Mouse (Mus musculus): ENCODE measurements around the gene Atp11a. TPM values are rescaled to one million over a fixed set of nuclear protein-coding genes. Genes with fewer than 3 reads are reported as not detected.
A peak's percentile ranks its signal among the peaks of the same experiment; 100 is the strongest.

Gene Atp11a
- polyA plus RNA-seq, 1 experiment from 2014 or later: 1.0 TPM

GRCm38 (mm10) chr8:12831659-12832589 lies 75.1 kb downstream of the Atp11a start:
- no peaks in the 10 kb centered on the region for H3K36me3 ChIP-seq (ENCODE audit: control insufficient read depth, insufficient read depth)
- no peak overlapping the region for H3K4me3 ChIP-seq (ENCODE audit: low read depth, low read length)
- no peaks in the 10 kb centered on the region for H3K4me1 ChIP-seq (ENCODE audit: control insufficient read depth, low read depth, low read length)
- H3K4me2 ChIP-seq (ENCODE audit: low read depth, low read length): no peak overlapping the region
- no peak overlapping the region for H3K9ac ChIP-seq (ENCODE audit: low read depth, low read length)
- no peak for ATAC-seq (ENCODE audit: low read depth)
- H3K9me3 ChIP-seq (replicated peaks; ENCODE audit: control insufficient read depth, low read length): no peaks in the 10 kb centered on the region
- H3K27ac ChIP-seq (ENCODE audit: low read length): no peak overlapping the region
- H3K27me3 ChIP-seq (ENCODE audit: control insufficient read depth, insufficient read depth, low read depth, low read length): peaks cover 62% of the 10 kb centered on the region
- WGBS (ENCODE audit: insufficient replicate concordance): 72% methylated on average over 7 of the region's 7 CpGs

GRCm38 (mm10) chr8:12833616-12834015 lies 76.8 kb downstream of the Atp11a start:
- no peaks in the 10 kb centered on the region for H3K4me1 ChIP-seq (ENCODE audit: control insufficient read depth, low read depth, low read length)
- no peak overlapping the region for H3K4me2 ChIP-seq (ENCODE audit: low read depth, low read length)
- peaks cover 58% of the 10 kb centered on the region for H3K27me3 ChIP-seq (ENCODE audit: control insufficient read depth, insufficient read depth, low read depth, low read length)
- no peak for ATAC-seq (ENCODE audit: low read depth)
- H3K4me3 ChIP-seq (ENCODE audit: low read depth, low read length): no peak overlapping the region
- H3K27ac ChIP-seq (ENCODE audit: low read length): no peak overlapping the region
- H3K9me3 ChIP-seq (replicated peaks; ENCODE audit: control insufficient read depth, low read length): no peaks in the 10 kb centered on the region
- no peak overlapping the region for H3K9ac ChIP-seq (ENCODE audit: low read depth, low read length)
- H3K36me3 ChIP-seq (ENCODE audit: control insufficient read depth, insufficient read depth): no peaks in the 10 kb centered on the region
- 64% methylated on average over 5 of the region's 5 CpGs for WGBS (ENCODE audit: insufficient replicate concordance)

DNA sequence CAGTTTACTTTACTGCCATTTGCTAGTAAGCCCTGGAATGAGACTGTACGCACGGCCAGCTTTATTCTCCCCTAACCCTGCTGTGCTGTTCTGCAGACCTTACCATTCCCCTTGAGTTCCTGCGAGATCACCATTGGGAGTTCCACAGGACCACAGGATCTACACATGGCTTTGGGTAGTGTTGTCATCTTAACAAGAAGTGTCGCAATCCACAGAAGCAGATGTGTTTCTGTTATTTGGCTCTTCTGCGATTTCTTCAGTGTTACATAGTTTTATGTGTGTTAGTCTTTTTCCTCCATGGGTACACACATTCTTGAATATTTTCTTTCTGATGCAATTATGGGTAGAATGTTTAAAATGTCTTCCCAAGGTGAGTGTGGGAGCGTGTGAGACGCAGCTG lies 84.0 kb downstream of the Atp11a start:
- Histone ChIP-seq H3K4me2 (ENCODE audit: low read depth, low read length) (no peak overlapping the region), H3K4me3 (ENCODE audit: low read depth, low read length) (no peak overlapping the region), H3K9me3 (replicated peaks; ENCODE audit: control insufficient read depth, low read length) (no peaks in the 10 kb centered on the region), H3K27me3 (ENCODE audit: control insufficient read depth, insufficient read depth, low read depth, low read length) (peaks cover 58% of the 10 kb centered on the region), H3K27ac (ENCODE audit: low read length) (no peak overlapping the region), H3K4me1 (ENCODE audit: control insufficient read depth, low read depth, low read length) (no peaks in the 10 kb centered on the region), H3K36me3 (ENCODE audit: control insufficient read depth, insufficient read depth) (no peaks in the 10 kb centered on the region), H3K9ac (ENCODE audit: low read depth, low read length) (no peak overlapping the region)
- no peak for ATAC-seq (ENCODE audit: low read depth)
- WGBS (ENCODE audit: insufficient replicate concordance): 67% methylated on average over 7 of the region's 7 CpGs

DNA sequence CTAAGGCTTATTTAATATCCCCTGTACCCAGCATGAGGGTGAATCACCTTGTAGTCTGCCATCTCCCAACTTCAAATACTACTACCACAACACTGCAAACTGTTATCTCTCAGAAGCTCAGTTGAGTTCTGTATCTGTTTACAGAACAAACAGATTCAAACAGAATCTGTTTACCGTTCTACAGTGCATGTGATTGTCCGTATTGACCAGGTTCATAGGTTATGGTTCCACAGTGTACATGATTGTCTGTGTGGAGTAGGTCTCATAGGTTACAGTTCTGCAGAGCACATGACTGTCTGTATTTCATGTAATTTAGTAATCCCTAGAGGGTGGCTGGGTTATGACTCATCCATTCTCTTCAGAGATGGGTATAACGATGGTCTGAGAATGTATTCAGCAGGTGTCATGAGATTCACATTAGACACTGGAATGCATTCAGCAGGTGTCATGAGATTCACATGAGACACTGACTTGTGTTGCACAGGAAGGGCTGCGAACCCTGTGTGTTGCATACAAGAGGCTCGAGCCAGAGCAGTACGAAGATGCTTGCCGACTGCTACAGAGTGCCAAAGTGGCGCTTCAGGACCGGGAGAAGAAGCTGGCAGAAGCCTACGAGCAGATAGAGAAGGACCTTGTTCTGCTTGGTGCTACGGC lies 85.7 kb downstream of the Atp11a start:
- no peak overlapping the region for H3K27ac ChIP-seq (ENCODE audit: low read length)
- no peaks in the 10 kb centered on the region for H3K4me1 ChIP-seq (ENCODE audit: control insufficient read depth, low read depth, low read length)
- WGBS (ENCODE audit: insufficient replicate concordance): 69% methylated on average over 11 of the region's 11 CpGs
- H3K9ac ChIP-seq (ENCODE audit: low read depth, low read length): no peak overlapping the region
- no peak overlapping the region for H3K4me2 ChIP-seq (ENCODE audit: low read depth, low read length)
- peaks cover 56% of the 10 kb centered on the region for H3K27me3 ChIP-seq (ENCODE audit: control insufficient read depth, insufficient read depth, low read depth, low read length)
- no peaks in the 10 kb centered on the region for H3K36me3 ChIP-seq (ENCODE audit: control insufficient read depth, insufficient read depth)
- ATAC-seq (ENCODE audit: low read depth): peak; percentile 56; the same call in 1 of the 2 replicates
- no peak overlapping the region for H3K4me3 ChIP-seq (ENCODE audit: low read depth, low read length)
- no peaks in the 10 kb centered on the region for H3K9me3 ChIP-seq (replicated peaks; ENCODE audit: control insufficient read depth, low read length)

- no peak overlapping the region for H3K27ac ChIP-seq (ENCODE audit: low read length)
- no peak overlapping the region for H3K4me2 ChIP-seq (ENCODE audit: low read depth, low read length)
- H3K9ac ChIP-seq (ENCODE audit: low read depth, low read length): no peak overlapping the region
- WGBS (ENCODE audit: insufficient replicate concordance): 77% methylated on average over 16 of the region's 16 CpGs
- no peaks in the 10 kb centered on the region for H3K36me3 ChIP-seq (ENCODE audit: control insufficient read depth, insufficient read depth)
- no peak overlapping the region for H3K4me3 ChIP-seq (ENCODE audit: low read depth, low read length)
- peaks cover 59% of the 10 kb centered on the region for H3K27me3 ChIP-seq (ENCODE audit: control insufficient read depth, insufficient read depth, low read depth, low read length)
- ATAC-seq (ENCODE audit: low read depth): no peak
- H3K9me3 ChIP-seq (replicated peaks; ENCODE audit: control insufficient read depth, low read length): no peaks in the 10 kb centered on the region
- no peaks in the 10 kb centered on the region for H3K4me1 ChIP-seq (ENCODE audit: control insufficient read depth, low read depth, low read length)
These were observed 87.6 kb downstream of the Atp11a start for GRCm38 (mm10) chr8:12844347-12844950.

- Histone ChIP-seq H3K9me3 (replicated peaks; ENCODE audit: control insufficient read depth, low read length) (no peaks in the 10 kb centered on the region), H3K36me3 (ENCODE audit: control insufficient read depth, insufficient read depth) (no peaks in the 10 kb centered on the region), H3K9ac (ENCODE audit: low read depth, low read length) (no peak overlapping the region), H3K27ac (ENCODE audit: low read length) (no peak overlapping the region), H3K4me1 (ENCODE audit: control insufficient read depth, low read depth, low read length) (no peaks in the 10 kb centered on the region), H3K4me3 (ENCODE audit: low read depth, low read length) (no peak overlapping the region), H3K4me2 (ENCODE audit: low read depth, low read length) (no peak overlapping the region), H3K27me3 (ENCODE audit: control insufficient read depth, insufficient read depth, low read depth, low read length) (peaks cover 60% of the 10 kb centered on the region)
- 66% methylated on average over 6 of the region's 6 CpGs for WGBS (ENCODE audit: insufficient replicate concordance)
- ATAC-seq (ENCODE audit: low read depth): no peak
These were observed 89.6 kb downstream of the Atp11a start for GRCm38 (mm10) chr8:12846447-12846846.

DNA sequence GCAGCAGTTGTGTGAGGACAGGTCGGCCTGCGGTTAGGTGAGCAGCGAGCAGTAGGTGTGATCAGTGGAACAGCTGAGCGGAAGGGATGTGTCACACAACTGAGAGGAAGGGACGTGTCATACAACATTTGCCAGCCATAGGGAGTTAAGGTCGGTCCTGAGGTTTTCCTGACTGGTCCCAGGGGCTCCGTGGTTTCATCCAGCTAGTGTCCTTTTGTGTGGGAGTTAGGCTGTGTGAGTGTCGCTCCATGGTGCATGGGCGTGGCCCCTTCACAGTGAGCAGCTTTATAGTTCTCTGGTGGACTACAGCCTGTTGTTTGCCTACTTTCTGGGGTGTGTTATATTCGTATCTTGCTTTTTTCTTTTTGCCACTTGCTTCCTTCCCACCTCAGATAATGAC lies 94.4 kb downstream of the Atp11a start:
- Histone ChIP-seq H3K4me2 (ENCODE audit: low read depth, low read length) (no peak overlapping the region), H3K4me1 (ENCODE audit: control insufficient read depth, low read depth, low read length) (no peaks in the 10 kb centered on the region), H3K9me3 (replicated peaks; ENCODE audit: control insufficient read depth, low read length) (no peaks in the 10 kb centered on the region), H3K9ac (ENCODE audit: low read depth, low read length) (no peak overlapping the region), H3K36me3 (ENCODE audit: control insufficient read depth, insufficient read depth) (no peaks in the 10 kb centered on the region), H3K27me3 (ENCODE audit: control insufficient read depth, insufficient read depth, low read depth, low read length) (peaks cover 55% of the 10 kb centered on the region), H3K27ac (ENCODE audit: low read length) (no peak overlapping the region), H3K4me3 (ENCODE audit: low read depth, low read length) (no peak overlapping the region)
- ATAC-seq (ENCODE audit: low read depth): no peak
- 68% methylated on average over 10 of the region's 10 CpGs for WGBS (ENCODE audit: insufficient replicate concordance)

DNA sequence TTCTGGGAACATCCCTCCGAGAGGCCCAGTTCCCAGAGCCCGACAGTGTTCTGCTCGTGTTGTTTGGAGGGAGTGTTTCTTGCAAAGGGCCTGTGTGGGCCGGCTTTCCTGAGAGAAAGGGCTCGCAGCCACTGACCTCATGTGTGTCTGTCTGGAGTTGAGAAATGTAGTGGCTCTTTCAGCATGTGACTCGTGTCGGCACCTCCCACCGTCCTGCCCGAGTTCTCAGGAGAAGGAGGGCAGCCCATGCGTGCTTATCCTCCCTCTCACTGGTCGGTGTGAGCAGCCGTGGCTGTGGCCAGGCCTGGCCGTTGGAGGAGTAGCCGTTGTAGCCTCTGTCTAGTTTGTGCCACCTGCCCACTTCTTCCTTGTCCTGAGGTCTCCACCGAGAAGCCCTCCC lies 99.2 kb downstream of the Atp11a start:
- H3K9ac ChIP-seq (ENCODE audit: low read depth, low read length): no peak overlapping the region
- no peaks in the 10 kb centered on the region for H3K36me3 ChIP-seq (ENCODE audit: control insufficient read depth, insufficient read depth)
- H3K9me3 ChIP-seq (replicated peaks; ENCODE audit: control insufficient read depth, low read length): no peaks in the 10 kb centered on the region
- H3K27ac ChIP-seq (ENCODE audit: low read length): no peak overlapping the region
- no peak for ATAC-seq (ENCODE audit: low read depth)
- no peak overlapping the region for H3K4me3 ChIP-seq (ENCODE audit: low read depth, low read length)
- WGBS (ENCODE audit: insufficient replicate concordance): 65% methylated on average over 15 of the region's 15 CpGs
- H3K4me2 ChIP-seq (ENCODE audit: low read depth, low read length): no peak overlapping the region
- peaks cover 54% of the 10 kb centered on the region for H3K27me3 ChIP-seq (ENCODE audit: control insufficient read depth, insufficient read depth, low read depth, low read length)
- H3K4me1 ChIP-seq (ENCODE audit: control insufficient read depth, low read depth, low read length): no peaks in the 10 kb centered on the region

DNA sequence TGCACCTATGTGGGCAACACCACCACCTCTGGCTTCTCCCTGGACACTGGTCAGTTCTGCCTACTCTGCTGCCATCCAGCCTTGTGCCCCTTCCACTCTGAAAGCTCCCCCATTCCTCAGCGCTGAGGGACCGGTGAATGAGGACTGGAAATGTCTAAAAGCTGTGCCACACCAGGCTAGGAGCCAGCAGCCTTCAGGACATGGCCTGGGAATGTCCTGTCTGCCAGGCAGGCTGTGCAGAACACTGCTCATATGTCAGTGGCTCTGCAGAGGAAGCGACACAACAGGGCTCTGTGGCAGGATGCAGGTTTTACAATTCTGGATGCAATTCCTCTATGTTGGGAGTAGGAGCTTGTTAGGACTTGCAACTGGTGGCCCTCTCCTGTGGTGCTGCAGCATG lies 106.2 kb downstream of the Atp11a start:
- ATAC-seq (ENCODE audit: low read depth): no peak
- Histone ChIP-seq H3K27ac (ENCODE audit: low read length) (no peak overlapping the region), H3K9ac (ENCODE audit: low read depth, low read length) (no peak overlapping the region), H3K9me3 (replicated peaks; ENCODE audit: control insufficient read depth, low read length) (no peaks in the 10 kb centered on the region), H3K36me3 (ENCODE audit: control insufficient read depth, insufficient read depth) (no peaks in the 10 kb centered on the region), H3K4me1 (ENCODE audit: control insufficient read depth, low read depth, low read length) (no peaks in the 10 kb centered on the region), H3K4me3 (ENCODE audit: low read depth, low read length) (no peak overlapping the region), H3K4me2 (ENCODE audit: low read depth, low read length) (no peak overlapping the region), H3K27me3 (ENCODE audit: control insufficient read depth, insufficient read depth, low read depth, low read length) (peaks cover 46% of the 10 kb centered on the region)
- whole genome bisulfite sequencing (ENCODE audit: insufficient replicate concordance): 71% methylated on average over 3 of the region's 3 CpGs
